Mouse (Mus musculus) C2C12 (cell line): ENCODE results near the gene Foxp1.

Source experiments
- CTCF ChIP-seq: IDR thresholded peaks from one replicate; pipeline ENCODE4 v1.5.1; 2011; ENCODE audit not compliant: control insufficient read depth, insufficient read depth, insufficient read length
- MAX ChIP-seq: IDR thresholded peaks from one replicate; pipeline ENCODE4 v1.6.1; 2011; ENCODE audit warnings: mild to moderate bottlenecking, control low read depth
- MYOG ChIP-seq: IDR thresholded peaks from one replicate; pipeline ENCODE4 v1.6.1; 2011; ENCODE audit not compliant: control insufficient read depth, insufficient read length; ENCODE audit errors: extremely low read depth
- USF1 ChIP-seq: IDR thresholded peaks from one replicate; pipeline ENCODE4 v1.6.1; 2011; ENCODE audit warnings: low read depth, mild to moderate bottlenecking, control low read depth, moderate library complexity

DNA sequence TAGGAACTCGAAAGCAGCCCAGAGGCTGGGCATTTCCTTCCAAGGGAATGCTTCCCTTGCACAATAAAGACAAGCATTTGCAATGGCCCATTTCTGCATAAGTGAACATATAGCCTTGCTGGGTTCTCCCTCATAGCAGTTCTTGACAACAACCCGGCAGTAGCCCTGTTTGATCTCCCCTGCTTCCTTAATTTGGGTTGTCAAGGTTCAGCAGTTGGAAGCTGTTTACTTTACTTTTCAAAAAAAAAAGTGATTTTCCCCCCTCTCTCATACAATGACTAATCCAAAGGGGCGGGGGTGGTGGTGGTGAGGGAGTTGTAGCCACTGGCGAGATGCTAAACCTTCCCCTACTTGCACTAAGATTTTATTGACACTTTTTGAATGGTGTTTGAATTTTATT lies 3.5 kb downstream of the Foxp1 start:
- TF ChIP-seq CTCF = no peak
- no peak for TF ChIP-seq MAX
- TF ChIP-seq MYOG = no peak
- no peak for TF ChIP-seq USF1
